Mouse (Mus musculus): ENCODE data around the gene Gpr26. TPM values are rescaled to one million over a fixed set of nuclear protein-coding genes. Genes with fewer than 3 reads are reported as not detected.

The Gpr26 gene
- polyA plus RNA-seq, 2 experiments, result not detected

- no peak for TF ChIP-seq CTCF (IDR thresholded peaks at IDR 0.05; ENCODE audit: low read depth)
- TF ChIP-seq EP300 (IDR thresholded peaks at IDR 0.05; ENCODE audit: low read depth), result no peak
- Histone ChIP-seq H3K4me3 (ENCODE audit: insufficient read depth in 1 of 2, low read depth in 2 of 2, low read length in 2 of 2) (no peak overlapping the region), H3K9ac (replicated peaks) (no peak overlapping the region), H3K27ac (no peak overlapping the region), H3K27me3 (ENCODE audit: control insufficient read depth, insufficient read depth, low read length) (no peaks in the 10 kb centered on the region), H3K4me2 (ENCODE audit: low read depth) (no peak overlapping the region), H3K36me3 (replicated peaks; ENCODE audit: control insufficient read depth, insufficient read depth, low read depth) (no peaks in the 10 kb centered on the region), H3K4me1 (replicated peaks; ENCODE audit: control insufficient read depth in 2 of 2, insufficient read depth in 2 of 2, low read length in 1 of 2) (no peaks in the 10 kb centered on the region), H3K9me3 (ENCODE audit: control insufficient read depth, low read length) (no peaks in the 10 kb centered on the region)
- no peak for DNase-seq (ENCODE audit: low read depth in 3 of 3, low spot score in 3 of 3)
- 59% methylated on average over 14 of the region's 14 CpGs for WGBS (ENCODE audit: insufficient replicate concordance)
- ATAC-seq (ENCODE audit: insufficient read depth), result no peak
Observed at GRCm38 (mm10) chr7:132005996-132006696, 39.9 kb downstream of the Gpr26 start.

- Histone ChIP-seq H3K4me1 (replicated peaks; ENCODE audit: control insufficient read depth in 2 of 2, insufficient read depth in 2 of 2, low read length in 1 of 2) (no peaks in the 10 kb centered on the region), H3K36me3 (replicated peaks; ENCODE audit: control insufficient read depth, insufficient read depth, low read depth) (no peaks in the 10 kb centered on the region), H3K27me3 (ENCODE audit: control insufficient read depth, insufficient read depth, low read length) (no peaks in the 10 kb centered on the region), H3K9me3 (ENCODE audit: control insufficient read depth, low read length) (no peaks in the 10 kb centered on the region), H3K4me3 (ENCODE audit: insufficient read depth in 1 of 2, low read depth in 2 of 2, low read length in 2 of 2) (no peak overlapping the region), H3K9ac (replicated peaks) (no peak overlapping the region), H3K27ac (no peak overlapping the region), H3K4me2 (ENCODE audit: low read depth) (no peak overlapping the region)
- ATAC-seq (ENCODE audit: insufficient read depth) (no peak), DNase-seq (ENCODE audit: low read depth in 3 of 3, low spot score in 3 of 3) (no peak)
- 72% methylated on average over 7 of the region's 7 CpGs for WGBS (ENCODE audit: insufficient replicate concordance)
- no peak for TF ChIP-seq EP300 (IDR thresholded peaks at IDR 0.05; ENCODE audit: low read depth)
Observed at GRCm38 (mm10) chr7:132009002-132009401, 42.7 kb downstream of the Gpr26 start.

- Histone ChIP-seq H3K36me3 (replicated peaks; ENCODE audit: control insufficient read depth, insufficient read depth, low read depth) (no peaks in the 10 kb centered on the region), H3K9ac (replicated peaks) (no peak overlapping the region), H3K9me3 (ENCODE audit: control insufficient read depth, low read length) (no peaks in the 10 kb centered on the region), H3K4me3 (ENCODE audit: insufficient read depth in 1 of 2, low read depth in 2 of 2, low read length in 2 of 2) (no peak overlapping the region), H3K27ac (no peak overlapping the region), H3K4me1 (replicated peaks; ENCODE audit: control insufficient read depth in 2 of 2, insufficient read depth in 2 of 2, low read length in 1 of 2) (no peaks in the 10 kb centered on the region), H3K27me3 (ENCODE audit: control insufficient read depth, insufficient read depth, low read length) (no peaks in the 10 kb centered on the region), H3K4me2 (ENCODE audit: low read depth) (no peak overlapping the region)
- WGBS (ENCODE audit: insufficient replicate concordance), result 6% methylated on average over 1 of the region's 1 CpGs
- ATAC-seq (ENCODE audit: insufficient read depth) (no peak), DNase-seq (ENCODE audit: low read depth in 3 of 3, low spot score in 3 of 3) (no peak)
- TF ChIP-seq CTCF (IDR thresholded peaks at IDR 0.05; ENCODE audit: low read depth), result no peak
Observed at GRCm38 (mm10) chr7:132012969-132013679, 46.9 kb downstream of the Gpr26 start.

- no peaks in the 10 kb centered on the region for H3K9me3 ChIP-seq (ENCODE audit: control insufficient read depth, low read length)
- no peaks in the 10 kb centered on the region for H3K27me3 ChIP-seq (ENCODE audit: control insufficient read depth, insufficient read depth, low read length)
- no peaks in the 10 kb centered on the region for H3K4me1 ChIP-seq (replicated peaks; ENCODE audit: control insufficient read depth in 2 of 2, insufficient read depth in 2 of 2, low read length in 1 of 2)
- no peak overlapping the region for H3K4me3 ChIP-seq (ENCODE audit: insufficient read depth in 1 of 2, low read depth in 2 of 2, low read length in 2 of 2)
- no peaks in the 10 kb centered on the region for H3K36me3 ChIP-seq (replicated peaks; ENCODE audit: control insufficient read depth, insufficient read depth, low read depth)
- DNase-seq (ENCODE audit: low read depth in 3 of 3, low spot score in 3 of 3), result no peak
- ATAC-seq (ENCODE audit: insufficient read depth), result no peak
- no peak overlapping the region for H3K27ac ChIP-seq
- H3K4me2 ChIP-seq (ENCODE audit: low read depth), result no peak overlapping the region
- no peak overlapping the region for H3K9ac ChIP-seq (replicated peaks)
- TF ChIP-seq EP300 (IDR thresholded peaks at IDR 0.05; ENCODE audit: low read depth), result no peak
- no peak for TF ChIP-seq CTCF (IDR thresholded peaks at IDR 0.05; ENCODE audit: low read depth)
- WGBS (ENCODE audit: insufficient replicate concordance), result 52% methylated on average over 5 of the region's 5 CpGs
Observed at GRCm38 (mm10) chr7:132013970-132014369, 47.7 kb downstream of the Gpr26 start.

- ATAC-seq (ENCODE audit: insufficient read depth) (no peak), DNase-seq (ENCODE audit: low read depth in 3 of 3, low spot score in 3 of 3) (no peak)
- no peak overlapping the region for H3K4me3 ChIP-seq (ENCODE audit: insufficient read depth in 1 of 2, low read depth in 2 of 2, low read length in 2 of 2)
- no peaks in the 10 kb centered on the region for H3K9me3 ChIP-seq (ENCODE audit: control insufficient read depth, low read length)
- WGBS (ENCODE audit: insufficient replicate concordance), result 7% methylated on average over 3 of the region's 3 CpGs
- no peak for TF ChIP-seq CTCF (IDR thresholded peaks at IDR 0.05; ENCODE audit: low read depth)
- no peak for TF ChIP-seq EP300 (IDR thresholded peaks at IDR 0.05; ENCODE audit: low read depth)
- no peaks in the 10 kb centered on the region for H3K4me1 ChIP-seq (replicated peaks; ENCODE audit: control insufficient read depth in 2 of 2, insufficient read depth in 2 of 2, low read length in 1 of 2)
- H3K4me2 ChIP-seq (ENCODE audit: low read depth), result no peak overlapping the region
- no peaks in the 10 kb centered on the region for H3K36me3 ChIP-seq (replicated peaks; ENCODE audit: control insufficient read depth, insufficient read depth, low read depth)
- no peak overlapping the region for H3K9ac ChIP-seq (replicated peaks)
- no peak overlapping the region for H3K27ac ChIP-seq
- H3K27me3 ChIP-seq (ENCODE audit: control insufficient read depth, insufficient read depth, low read length), result no peaks in the 10 kb centered on the region
Observed at GRCm38 (mm10) chr7:132015193-132015592, 48.9 kb downstream of the Gpr26 start.
